Mouse (Mus musculus): ENCODE results near the gene Gatad1.
"Not testable (repeated sequence)": the region's sequence is repeated elsewhere in the genome, so short reads cannot be mapped to it uniquely, and the experiment has no call there.

Gene Gatad1

DNA sequence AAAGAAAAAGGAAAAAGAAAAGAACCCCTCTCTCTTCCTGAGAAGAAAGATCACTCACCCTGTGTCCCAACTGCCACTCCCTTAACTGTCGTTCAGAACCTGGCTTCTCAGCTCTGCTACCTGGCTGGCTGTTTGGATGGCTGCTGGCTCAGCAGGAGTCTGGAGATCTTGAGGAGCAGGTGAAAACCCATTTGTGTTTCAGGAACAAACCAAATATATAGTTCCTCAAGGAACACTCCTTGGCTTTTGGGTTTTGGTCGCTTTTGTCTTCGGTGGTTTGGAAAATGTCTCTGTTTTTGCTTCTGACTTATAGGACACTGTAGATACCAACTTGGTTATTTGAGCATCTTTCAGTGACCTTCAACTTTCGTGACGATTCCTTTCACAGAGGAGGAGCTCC lies at the start of gene Gatad1:
Gene Gatad1, minus strand, starts transcription at position 101 of the 400 bp plus-strand sequence.
- Histone ChIP-seq H3K36me3 (ENCODE audit: control insufficient read depth, insufficient read depth, low read length, poor library complexity, severe bottlenecking) (no peaks in the 10 kb centered on the region), H3K27me3 (ENCODE audit: control insufficient read depth, insufficient read depth, low read length, poor library complexity, severe bottlenecking) (no peaks in the 10 kb centered on the region; the same call in 1 of the 2 replicates)
- no peak for DNase-seq (ENCODE audit: low read depth, low spot score)

DNA sequence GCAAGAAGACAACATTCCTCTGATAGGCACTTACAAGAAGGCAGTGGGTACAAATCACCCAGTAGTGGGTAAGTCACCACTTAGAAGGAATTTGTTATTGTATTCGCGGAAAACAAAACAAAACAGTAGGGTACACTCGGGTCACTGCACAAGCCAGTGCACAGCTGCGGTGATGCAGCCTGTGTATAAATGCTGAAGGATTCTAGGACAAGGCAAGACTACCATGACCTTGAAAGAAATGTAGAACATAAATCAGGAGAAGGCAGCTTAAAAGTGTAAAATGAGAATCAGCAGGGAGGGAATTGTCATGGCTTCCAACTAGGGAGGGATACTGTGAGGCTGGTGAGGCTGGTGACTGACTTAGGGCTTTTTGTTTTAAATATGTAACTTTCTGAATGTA lies 45.2 kb upstream of the Gatad1 start:
- H3K36me3 ChIP-seq (ENCODE audit: control insufficient read depth, insufficient read depth, low read length, poor library complexity, severe bottlenecking): peaks cover 12% of the 10 kb centered on the region; the same call in 1 of the 2 replicates
- DNase-seq (ENCODE audit: low read depth, low spot score): no peak

DNA sequence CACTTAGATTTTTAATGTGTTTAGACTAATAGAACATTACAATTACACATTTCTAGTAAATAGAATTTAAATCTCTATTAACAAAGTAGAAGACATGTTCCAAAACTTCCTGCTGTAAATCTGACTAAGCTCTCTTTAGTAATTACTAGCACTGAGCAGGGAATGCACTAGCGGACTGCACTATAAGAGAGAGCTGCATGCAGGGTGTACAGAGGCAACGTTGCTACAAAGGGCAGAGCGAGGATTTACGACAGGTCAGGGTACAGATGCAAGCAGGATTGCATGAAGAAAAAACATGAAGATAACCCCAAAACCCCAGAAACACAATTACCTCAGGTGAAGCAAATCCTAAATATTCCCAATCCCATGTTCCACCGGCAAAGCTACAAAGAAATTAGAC lies 43.0 kb upstream of the Gatad1 start:
- DNase-seq (ENCODE audit: low read depth, low spot score): no peak
- H3K27me3 ChIP-seq (ENCODE audit: control insufficient read depth, insufficient read depth, low read length, poor library complexity, severe bottlenecking): no peaks in the 10 kb centered on the region
- peaks cover 10% of the 10 kb centered on the region; the same call in 1 of the 2 replicates for H3K36me3 ChIP-seq (ENCODE audit: control insufficient read depth, insufficient read depth, low read length, poor library complexity, severe bottlenecking)

More for the DNA sequence above, 45.2 kb upstream of the Gatad1 start:
- no peaks in the 10 kb centered on the region for H3K27me3 ChIP-seq (ENCODE audit: control insufficient read depth, insufficient read depth, low read length, poor library complexity, severe bottlenecking)

DNA sequence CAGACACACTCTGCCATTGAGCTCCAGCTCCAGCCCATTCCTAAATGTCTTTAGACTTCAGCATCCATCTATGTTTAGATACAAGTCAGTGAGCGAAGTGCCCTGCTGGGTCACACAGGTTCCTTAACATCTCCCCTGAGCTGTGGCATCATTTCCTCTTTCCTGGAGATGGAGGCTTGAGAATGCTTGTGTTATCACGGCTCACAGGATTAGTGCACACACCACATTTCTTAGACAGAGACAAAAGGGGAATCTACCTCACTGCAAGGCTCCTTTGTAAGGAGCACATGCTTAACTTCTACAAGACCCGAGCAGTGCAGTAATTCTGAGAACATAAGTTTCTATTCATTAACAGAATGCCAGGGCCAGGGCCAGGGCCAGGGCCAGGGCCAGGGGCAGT lies 39.0 kb upstream of the Gatad1 start:
- peak; percentile 47 for DNase-seq (ENCODE audit: low read depth, low spot score)

DNA sequence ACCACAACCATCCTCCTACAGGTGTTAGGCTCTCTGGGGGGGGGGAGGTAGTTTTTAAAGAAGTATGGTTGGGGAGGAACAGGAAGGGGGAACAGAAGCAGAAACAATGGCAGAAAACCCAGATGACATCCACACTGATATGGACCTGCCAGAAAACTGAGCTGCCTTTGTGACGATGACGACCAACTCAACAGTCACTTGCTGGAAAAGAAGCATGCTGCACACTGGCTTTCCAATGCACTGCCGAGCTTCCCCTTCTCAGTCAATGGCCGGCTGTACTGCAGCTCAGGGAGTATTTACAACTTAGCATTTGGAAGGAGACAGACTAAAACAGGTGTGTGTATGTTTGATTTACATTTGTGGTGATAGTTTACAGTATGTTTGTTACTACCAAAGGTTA lies 38.2 kb upstream of the Gatad1 start:
- no peaks in the 10 kb centered on the region for H3K27me3 ChIP-seq (ENCODE audit: control insufficient read depth, insufficient read depth, low read length, poor library complexity, severe bottlenecking)
- peaks cover 14% of the 10 kb centered on the region; the same call in 1 of the 2 replicates for H3K36me3 ChIP-seq (ENCODE audit: control insufficient read depth, insufficient read depth, low read length, poor library complexity, severe bottlenecking)
- peak; percentile 13 for DNase-seq (ENCODE audit: low read depth, low spot score)

More for the DNA sequence above, 39.0 kb upstream of the Gatad1 start:
- H3K27me3 ChIP-seq (ENCODE audit: control insufficient read depth, insufficient read depth, low read length, poor library complexity, severe bottlenecking): no peaks in the 10 kb centered on the region
- peaks cover 15% of the 10 kb centered on the region; the same call in 1 of the 2 replicates for H3K36me3 ChIP-seq (ENCODE audit: control insufficient read depth, insufficient read depth, low read length, poor library complexity, severe bottlenecking)

DNA sequence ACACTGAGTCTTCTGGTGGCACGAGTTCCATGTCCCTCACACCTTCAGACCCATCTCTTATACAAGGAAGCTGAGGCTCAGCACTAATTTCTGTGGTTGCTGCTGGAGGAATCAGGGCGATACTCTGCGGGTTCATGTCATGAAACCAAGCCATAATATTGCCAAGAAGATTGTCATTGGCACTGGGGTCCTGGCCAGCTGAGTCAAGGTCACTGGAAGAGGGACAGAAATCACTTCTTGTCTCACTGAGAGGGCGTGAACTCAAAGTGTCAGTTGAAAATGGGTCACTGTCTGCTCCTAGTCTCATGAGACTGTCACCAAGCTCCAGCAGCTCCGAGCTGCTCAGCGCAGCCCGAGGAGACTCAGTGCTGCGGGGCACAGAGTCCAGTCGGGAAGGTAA lies 36.0 kb upstream of the Gatad1 start:
- DNase-seq (ENCODE audit: low read depth, low spot score): no peak
- Histone ChIP-seq H3K27me3 (ENCODE audit: control insufficient read depth, insufficient read depth, low read length, poor library complexity, severe bottlenecking) (no peaks in the 10 kb centered on the region), H3K36me3 (ENCODE audit: control insufficient read depth, insufficient read depth, low read length, poor library complexity, severe bottlenecking) (peaks cover 8% of the 10 kb centered on the region; the same call in 1 of the 2 replicates)

DNA sequence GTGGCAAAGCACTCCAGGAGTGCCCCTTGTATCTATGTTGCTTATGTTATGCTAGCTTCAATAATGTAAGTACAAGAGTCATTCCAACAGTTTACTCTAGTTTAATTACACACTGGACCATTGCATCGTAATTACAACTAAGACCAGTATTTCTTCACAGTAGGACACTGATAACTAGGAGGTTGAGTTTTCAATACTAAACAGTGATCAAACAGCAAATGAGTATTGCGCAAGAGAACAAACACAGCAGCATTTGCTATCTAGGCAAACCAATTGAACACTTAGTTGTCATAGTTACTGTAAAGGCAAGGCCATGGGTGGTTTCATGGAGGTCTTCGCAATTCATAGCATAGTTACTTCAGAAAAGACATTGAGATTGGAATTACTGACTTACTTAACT lies 34.3 kb upstream of the Gatad1 start:
- Histone ChIP-seq H3K36me3 (ENCODE audit: control insufficient read depth, insufficient read depth, low read length, poor library complexity, severe bottlenecking) (peaks cover 8% of the 10 kb centered on the region; the same call in 1 of the 2 replicates), H3K27me3 (ENCODE audit: control insufficient read depth, insufficient read depth, low read length, poor library complexity, severe bottlenecking) (no peaks in the 10 kb centered on the region)
- no peak for DNase-seq (ENCODE audit: low read depth, low spot score)

DNA sequence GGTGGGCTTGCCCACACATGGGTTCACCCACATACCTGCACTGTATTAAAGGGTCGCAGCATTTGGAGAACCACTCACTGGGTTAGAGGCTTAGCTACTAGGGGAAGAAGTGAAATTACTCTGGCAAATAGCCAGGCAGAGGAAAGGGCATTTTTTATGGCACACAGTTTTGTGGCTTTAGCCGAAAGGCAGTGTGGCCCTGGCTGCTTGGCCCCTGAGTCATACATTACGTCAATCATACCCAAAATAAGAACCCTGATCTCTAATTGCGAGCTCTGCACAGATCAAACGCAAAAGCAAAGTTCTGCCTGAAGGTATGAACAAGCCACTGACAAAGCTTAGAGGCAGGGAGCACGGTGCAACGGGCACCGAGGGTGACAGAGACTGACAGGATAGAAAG lies 31.3 kb upstream of the Gatad1 start:
- no peak for DNase-seq (ENCODE audit: low read depth, low spot score)
- H3K27me3 ChIP-seq (ENCODE audit: control insufficient read depth, insufficient read depth, low read length, poor library complexity, severe bottlenecking): no peaks in the 10 kb centered on the region
- H3K36me3 ChIP-seq (ENCODE audit: control insufficient read depth, insufficient read depth, low read length, poor library complexity, severe bottlenecking): peaks cover 5% of the 10 kb centered on the region; the same call in 1 of the 2 replicates

DNA sequence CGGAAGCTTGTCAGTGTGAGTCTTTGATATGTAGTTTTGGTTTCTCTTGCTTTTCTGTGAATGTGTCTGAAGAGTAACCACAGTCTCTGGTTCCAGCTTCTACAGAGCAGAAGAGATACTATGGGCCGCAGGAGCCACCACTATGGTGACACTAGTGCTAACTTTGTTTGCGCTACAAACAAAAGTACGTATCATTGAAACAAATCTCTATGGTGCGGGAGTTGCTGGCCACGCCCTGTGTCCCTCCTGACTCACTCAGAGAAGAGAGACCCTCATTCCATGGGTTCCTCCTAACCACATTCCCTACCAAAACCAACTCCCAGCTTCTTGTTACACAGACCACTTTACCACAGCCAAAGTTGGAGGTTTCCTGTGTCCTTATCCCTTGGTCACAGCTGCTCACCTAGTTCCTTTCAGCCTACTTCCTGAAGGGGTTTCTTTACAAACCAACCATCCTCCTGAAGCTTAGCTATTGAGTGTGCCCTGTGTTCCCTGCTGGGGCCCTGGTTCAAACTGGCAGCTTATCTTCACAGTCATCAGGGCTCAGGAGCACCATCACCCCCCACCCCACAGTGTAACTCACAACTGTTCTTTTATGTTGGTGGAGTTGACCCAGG lies 13.1 kb upstream of the Gatad1 start:
- no peaks in the 10 kb centered on the region for H3K36me3 ChIP-seq (ENCODE audit: control insufficient read depth, insufficient read depth, low read length, poor library complexity, severe bottlenecking)
- DNase-seq (ENCODE audit: low read depth, low spot score): no peak
- H3K27me3 ChIP-seq (ENCODE audit: control insufficient read depth, insufficient read depth, low read length, poor library complexity, severe bottlenecking): no peaks in the 10 kb centered on the region

DNA sequence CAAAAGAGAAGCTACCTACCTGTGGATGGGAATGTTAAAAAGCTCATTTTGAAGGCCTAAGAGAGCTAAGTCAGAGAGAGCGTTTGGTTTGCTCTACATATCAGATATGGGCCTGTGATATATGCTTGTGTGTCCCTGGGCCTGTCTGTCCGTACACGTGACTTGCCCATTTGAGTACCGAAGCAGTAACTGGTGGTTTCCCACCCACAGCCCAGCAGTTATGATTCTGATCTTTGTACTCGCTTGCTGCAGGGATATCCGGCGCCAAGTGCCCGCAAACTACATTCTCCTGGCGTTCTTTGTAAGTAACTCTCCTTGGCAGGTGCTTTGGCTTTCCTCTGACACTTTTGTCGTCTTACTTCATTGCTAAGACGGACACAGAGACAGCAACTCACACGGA lies 9.6 kb upstream of the Gatad1 start:
- Histone ChIP-seq H3K36me3 (ENCODE audit: control insufficient read depth, insufficient read depth, low read length, poor library complexity, severe bottlenecking) (no peaks in the 10 kb centered on the region), H3K27me3 (ENCODE audit: control insufficient read depth, insufficient read depth, low read length, poor library complexity, severe bottlenecking) (no peaks in the 10 kb centered on the region)
- no peak for DNase-seq (ENCODE audit: low read depth, low spot score)

DNA sequence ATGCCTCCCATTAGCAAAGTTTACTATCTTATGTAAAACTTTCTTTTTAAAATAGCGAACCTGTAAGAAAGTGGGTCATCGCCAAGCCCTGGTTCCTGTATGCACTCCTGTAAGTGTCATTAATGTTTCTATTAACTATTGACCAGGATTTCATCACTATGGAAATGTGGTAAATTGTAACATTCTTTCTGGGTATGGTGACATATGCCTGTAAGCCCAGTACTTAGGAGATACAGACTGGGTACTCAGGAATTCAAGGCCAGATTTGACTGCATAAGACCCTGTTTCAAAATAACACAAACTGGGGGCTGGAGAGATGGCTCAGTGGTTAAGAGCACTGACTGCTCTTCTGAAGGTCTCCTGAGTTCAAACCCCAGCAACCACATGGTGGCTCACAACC lies 8.2 kb upstream of the Gatad1 start:
- no peaks in the 10 kb centered on the region for H3K36me3 ChIP-seq (ENCODE audit: control insufficient read depth, insufficient read depth, low read length, poor library complexity, severe bottlenecking)
- no peak for DNase-seq (ENCODE audit: low read depth, low spot score)
- H3K27me3 ChIP-seq (ENCODE audit: control insufficient read depth, insufficient read depth, low read length, poor library complexity, severe bottlenecking): no peaks in the 10 kb centered on the region; the same call in 1 of the 2 replicates

DNA sequence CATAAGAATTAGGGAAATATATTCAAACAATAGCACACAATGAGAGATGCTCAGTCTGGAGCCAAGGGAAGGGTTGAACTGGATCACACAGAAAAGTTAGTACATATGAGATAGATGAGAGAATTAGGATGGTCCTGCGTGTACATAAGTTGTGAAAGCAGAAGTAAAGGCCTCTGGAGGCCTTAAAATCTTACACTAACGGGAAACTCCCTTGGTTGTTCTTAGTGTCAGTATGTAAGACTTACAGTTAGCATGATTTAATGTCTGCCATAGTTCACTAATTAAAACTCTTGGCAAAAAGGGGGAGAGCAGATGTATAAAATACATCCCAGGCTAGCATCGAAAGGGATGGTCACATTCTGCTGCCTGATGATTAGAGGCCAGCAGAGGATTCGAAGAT lies 3.2 kb downstream of the Gatad1 start:
- Histone ChIP-seq H3K27me3 (ENCODE audit: control insufficient read depth, insufficient read depth, low read length, poor library complexity, severe bottlenecking) (no peaks in the 10 kb centered on the region), H3K36me3 (ENCODE audit: control insufficient read depth, insufficient read depth, low read length, poor library complexity, severe bottlenecking) (no peaks in the 10 kb centered on the region)
- peak; percentile 54 for DNase-seq (ENCODE audit: low read depth, low spot score)

DNA sequence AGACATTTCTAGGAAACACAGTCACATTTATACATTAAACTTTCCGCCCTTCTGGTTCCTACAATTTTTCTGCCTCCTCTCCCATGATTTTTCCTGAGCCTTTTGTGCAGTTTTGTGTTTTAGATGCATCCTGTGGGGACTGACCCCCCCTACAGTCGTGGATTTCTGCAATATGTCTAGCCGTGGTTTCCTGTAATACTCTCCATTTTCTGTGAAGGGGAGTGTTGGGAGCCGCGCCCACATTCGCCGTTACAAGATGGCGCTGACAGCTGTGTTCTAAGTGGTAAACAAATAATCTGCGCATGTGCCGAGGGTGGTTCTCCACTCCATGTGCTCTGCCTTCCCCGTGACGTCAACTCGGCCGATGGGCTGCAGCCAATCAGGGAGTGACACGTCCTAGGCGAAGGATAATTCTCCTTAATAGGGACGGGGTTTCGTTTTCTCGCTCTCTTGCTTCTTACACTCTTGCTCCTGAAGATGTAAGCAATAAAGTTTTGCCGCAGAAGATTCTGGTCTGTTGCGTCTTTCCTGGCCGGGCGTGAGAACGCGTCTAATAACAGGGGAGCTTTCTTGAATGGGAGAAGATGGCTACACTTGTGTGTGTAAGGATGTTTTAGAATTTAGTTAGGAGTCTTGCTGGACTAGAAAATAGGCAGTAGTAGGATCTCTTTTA lies 3.9 kb downstream of the Gatad1 start:
- not testable (repeated sequence) for DNase-seq (ENCODE audit: low read depth, low spot score); H3K36me3 ChIP-seq (ENCODE audit: control insufficient read depth, insufficient read depth, low read length, poor library complexity, severe bottlenecking); H3K27me3 ChIP-seq (ENCODE audit: control insufficient read depth, insufficient read depth, low read length, poor library complexity, severe bottlenecking)

DNA sequence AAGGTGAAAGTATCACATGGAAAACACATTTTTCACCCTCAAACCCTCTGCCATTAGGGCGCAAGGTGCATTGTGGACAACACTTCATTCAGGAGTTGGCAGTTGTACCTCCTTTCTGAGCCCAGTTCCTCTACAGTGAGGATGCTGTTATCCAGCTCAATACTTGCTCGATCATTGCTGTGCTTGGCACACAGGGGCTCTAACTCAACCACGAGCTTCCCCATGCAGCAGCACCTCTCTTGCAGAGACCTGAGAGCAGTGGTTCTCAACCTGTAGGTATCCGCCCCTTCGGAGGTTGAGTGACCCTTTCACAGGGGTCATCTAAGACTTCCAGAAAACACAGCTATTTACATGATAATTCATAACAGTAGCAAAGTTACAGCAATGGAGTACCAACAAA lies 5.4 kb downstream of the Gatad1 start:
- H3K27me3 ChIP-seq (ENCODE audit: control insufficient read depth, insufficient read depth, low read length, poor library complexity, severe bottlenecking): no peaks in the 10 kb centered on the region
- no peak for DNase-seq (ENCODE audit: low read depth, low spot score)
- no peaks in the 10 kb centered on the region for H3K36me3 ChIP-seq (ENCODE audit: control insufficient read depth, insufficient read depth, low read length, poor library complexity, severe bottlenecking)

DNA sequence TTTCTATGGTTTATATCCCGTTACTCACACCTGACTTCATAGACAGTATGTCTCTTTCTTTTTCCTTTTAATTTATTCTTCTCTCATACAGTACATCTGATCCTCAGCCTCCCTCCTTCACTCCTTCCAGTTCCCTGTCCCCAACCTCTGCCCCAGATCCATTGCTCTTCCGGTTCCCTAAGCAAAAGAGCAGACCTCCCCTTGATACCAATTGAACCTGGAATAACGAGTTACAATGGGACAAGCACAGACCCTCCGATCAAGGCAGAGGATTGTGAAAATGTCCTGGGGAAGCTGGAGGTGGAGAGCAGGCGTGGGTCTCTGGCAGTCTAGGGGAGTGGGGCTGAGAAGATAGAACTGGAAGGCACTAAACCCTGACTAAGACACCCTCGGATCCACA lies 6.1 kb downstream of the Gatad1 start, which contains the start of gene Tmbim7:
Gene Tmbim7, plus strand, starts transcription at position 301 of the 400 bp plus-strand sequence.
- no peak for DNase-seq (ENCODE audit: low read depth, low spot score)
- Histone ChIP-seq H3K36me3 (ENCODE audit: control insufficient read depth, insufficient read depth, low read length, poor library complexity, severe bottlenecking) (no peaks in the 10 kb centered on the region), H3K27me3 (ENCODE audit: control insufficient read depth, insufficient read depth, low read length, poor library complexity, severe bottlenecking) (no peaks in the 10 kb centered on the region)

Measured in splenic B cell, adult 2 months (primary cell).